Mouse (Mus musculus): Measurements from ENCODE around the gene Pglyrp3.

DNA sequence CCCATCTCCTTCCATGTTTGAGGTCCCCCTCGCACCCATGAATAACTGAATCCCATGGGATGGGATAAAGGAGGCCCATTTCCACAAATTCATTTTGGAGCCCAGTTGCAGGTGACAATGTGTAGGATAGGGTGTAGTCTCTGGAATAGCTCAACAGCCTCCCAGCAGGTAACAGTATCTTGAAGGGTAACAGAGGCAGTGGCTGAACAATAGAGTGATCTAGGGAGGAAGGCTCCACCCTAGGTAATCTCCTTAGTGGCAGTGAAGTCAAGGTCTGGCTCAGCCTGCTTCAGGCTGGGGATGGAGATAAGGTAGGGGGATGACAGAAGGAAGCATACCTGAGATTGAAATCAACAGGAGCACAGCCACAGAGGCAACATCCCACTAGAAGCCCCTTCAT lies 3.4 kb upstream of the Pglyrp3 start:
- TF ChIP-seq POLR2A (IDR thresholded peaks at IDR 0.05; ENCODE audit: borderline replicate concordance, extremely low read depth, insufficient read depth, insufficient read length, poor library complexity, severe bottlenecking) (no peak), CTCF (IDR thresholded peaks at IDR 0.05; ENCODE audit: borderline replicate concordance, extremely low read depth, insufficient read depth, insufficient read length) (no peak)

Data from brain, embryonic 14.5 days (tissue).